Mouse (Mus musculus): ENCODE measurements around the gene Sycp3. TPM values are rescaled to one million over a fixed set of nuclear protein-coding genes. Genes with fewer than 3 reads are reported as not detected.

The Sycp3 gene
- total and polyA plus RNA-seq, 3 experiments = not detected

GRCm38 (mm10) chr10:88513574-88514135 is 54.3 kb downstream of the Sycp3 start:
- Histone ChIP-seq H3K27ac (ENCODE audit: control insufficient read depth, low read depth, low read length) (no peak overlapping the region; the same call in 1 of the 2 replicates), H3K9ac (ENCODE audit: control insufficient read depth, low read depth, low read length, poor library complexity, severe bottlenecking) (no peak overlapping the region), H3K9me3 (replicated peaks; ENCODE audit: insufficient read depth, low read length) (no peaks in the 10 kb centered on the region), H3K36me3 (ENCODE audit: control insufficient read depth in 1 of 2, insufficient read depth in 2 of 2, low read length in 2 of 2) (peaks cover 0 to 10% of the 10 kb centered on the region in 2 experiments; a peak in 2 of 4 replicates), H3K27me3 (ENCODE audit: control insufficient read depth in 1 of 2, insufficient read depth in 2 of 2, low read length in 2 of 2) (no peaks in the 10 kb centered on the region), H3K4me1 (ENCODE audit: control insufficient read depth in 1 of 2, insufficient read depth in 2 of 2, low read length in 2 of 2) (peaks cover 0 to 11% of the 10 kb centered on the region in 2 experiments; a peak in 3 of 4 replicates), H3K4me3 (ENCODE audit: control insufficient read depth in 1 of 2, insufficient read depth in 1 of 2, low read depth in 2 of 2, low read length in 2 of 2) (no peak overlapping the region), H3K79me2 (ENCODE audit: control insufficient read depth, insufficient read depth, low read length, poor library complexity) (no peaks in the 10 kb centered on the region)
- DNase-seq (ENCODE audit: low read depth, low spot score) = peak; percentile 16
- TF ChIP-seq ZMIZ1 (IDR thresholded peaks at IDR 0.05; ENCODE audit: low read depth, low read length) = no peak
- TF ChIP-seq CTCF (IDR thresholded peaks at IDR 0.05 in 2 of 3, conservative IDR thresholded peaks at IDR 0.05 in 1 of 3; ENCODE audit: control insufficient read depth in 1 of 3, insufficient read depth in 1 of 3, low read depth in 2 of 3, low read length in 3 of 3, poor library complexity in 1 of 3, severe bottlenecking in 1 of 3) = peak in 2 of 3 experiments; percentile 17 to 29; a peak in 3 of 6 replicates

- H3K4me1 ChIP-seq (ENCODE audit: control insufficient read depth in 1 of 2, insufficient read depth in 2 of 2, low read length in 2 of 2) = peaks cover 0 to 11% of the 10 kb centered on the region in 2 experiments; a peak in 3 of 4 replicates
- H3K36me3 ChIP-seq (ENCODE audit: control insufficient read depth in 1 of 2, insufficient read depth in 2 of 2, low read length in 2 of 2) = peaks cover 0 to 10% of the 10 kb centered on the region in 2 experiments; a peak in 2 of 4 replicates
- no peak overlapping the region for H3K9ac ChIP-seq (ENCODE audit: control insufficient read depth, low read depth, low read length, poor library complexity, severe bottlenecking)
- no peaks in the 10 kb centered on the region for H3K27me3 ChIP-seq (ENCODE audit: control insufficient read depth in 1 of 2, insufficient read depth in 2 of 2, low read length in 2 of 2)
- no peaks in the 10 kb centered on the region for H3K79me2 ChIP-seq (ENCODE audit: control insufficient read depth, insufficient read depth, low read length, poor library complexity)
- peak; percentile 88 for DNase-seq (ENCODE audit: low read depth, low spot score)
- H3K4me3 ChIP-seq (ENCODE audit: control insufficient read depth in 1 of 2, insufficient read depth in 1 of 2, low read depth in 2 of 2, low read length in 2 of 2) = no peak overlapping the region
- no peaks in the 10 kb centered on the region for H3K9me3 ChIP-seq (replicated peaks; ENCODE audit: insufficient read depth, low read length)
- H3K27ac ChIP-seq (ENCODE audit: control insufficient read depth, low read depth, low read length) = peak overlapping the region; percentile 5; the same call in 1 of the 2 replicates
- TF ChIP-seq BHLHE40 (IDR thresholded peaks at IDR 0.05; ENCODE audit: borderline replicate concordance, low read depth, low read length) = no peak
- TF ChIP-seq NRF1 (IDR thresholded peaks at IDR 0.05; ENCODE audit: insufficient read depth, low read depth, low read length, poor library complexity, severe bottlenecking) = no peak
- peak; percentile 52 to 68 (median 60) for TF ChIP-seq CTCF (IDR thresholded peaks at IDR 0.05 in 2 of 3, conservative IDR thresholded peaks at IDR 0.05 in 1 of 3; ENCODE audit: control insufficient read depth in 1 of 3, insufficient read depth in 1 of 3, low read depth in 2 of 3, low read length in 3 of 3, poor library complexity in 1 of 3, severe bottlenecking in 1 of 3)
- no peak for TF ChIP-seq SIN3A (IDR thresholded peaks at IDR 0.05; ENCODE audit: low read length)
- no peak for TF ChIP-seq MYC (IDR thresholded peaks at IDR 0.05; ENCODE audit: low read depth, low read length)
- TF ChIP-seq ZNF384 (IDR thresholded peaks at IDR 0.05; ENCODE audit: low read depth, low read length) = no peak
- no peak for TF ChIP-seq MAZ (IDR thresholded peaks at IDR 0.05; ENCODE audit: low read depth, low read length)
- no peak for TF ChIP-seq ZC3H11A (IDR thresholded peaks at IDR 0.05; ENCODE audit: low read depth, low read length)
- TF ChIP-seq ELF1 (IDR thresholded peaks at IDR 0.05; ENCODE audit: low read depth, low read length) = no peak
- TF ChIP-seq ETS1 (IDR thresholded peaks at IDR 0.05; ENCODE audit: low read depth, low read length) = peak; percentile 46; the same call in 1 of the 2 replicates
- TF ChIP-seq MXI1 (IDR thresholded peaks at IDR 0.05; ENCODE audit: low read depth, low read length) = no peak
- TF ChIP-seq RCOR1 (IDR thresholded peaks at IDR 0.05; ENCODE audit: low read depth, low read length) = no peak
- no peak for TF ChIP-seq POLR2AphosphoS2 (IDR thresholded peaks at IDR 0.05; ENCODE audit: low read length)
- no peak for TF ChIP-seq MAX (IDR thresholded peaks at IDR 0.05; ENCODE audit: low read length)
- no peak for TF ChIP-seq MEF2A (IDR thresholded peaks at IDR 0.05; ENCODE audit: extremely low read depth, insufficient replicate concordance, low read depth, low read length, poor library complexity, severe bottlenecking)
- TF ChIP-seq TBP (IDR thresholded peaks at IDR 0.05; ENCODE audit: low read depth, low read length) = no peak
- TF ChIP-seq USF2 (IDR thresholded peaks at IDR 0.05; ENCODE audit: borderline replicate concordance in 1 of 2, insufficient read depth in 1 of 2, low read depth in 1 of 2, low read length in 2 of 2) = no peak
- no peak for TF ChIP-seq E2F4 (IDR thresholded peaks at IDR 0.05; ENCODE audit: borderline replicate concordance, low read depth, low read length)
- no peak for TF ChIP-seq MYB (IDR thresholded peaks at IDR 0.05; ENCODE audit: low read depth, low read length)
- no peak for TF ChIP-seq CHD1 (IDR thresholded peaks at IDR 0.05; ENCODE audit: low read depth, low read length)
- peak; percentile 33; the same call in 1 of the 2 replicates for TF ChIP-seq GATA1 (IDR thresholded peaks at IDR 0.05; ENCODE audit: low read depth, low read length)
- TF ChIP-seq TCF12 (IDR thresholded peaks at IDR 0.05; ENCODE audit: low read depth, low read length) = no peak
- TF ChIP-seq SMC3 (IDR thresholded peaks at IDR 0.05; ENCODE audit: low read depth, low read length) = no peak
- TF ChIP-seq HCFC1 (IDR thresholded peaks at IDR 0.05; ENCODE audit: low read depth, low read length) = no peak
- TF ChIP-seq JUND (IDR thresholded peaks at IDR 0.05; ENCODE audit: low read depth, low read length) = no peak
- TF ChIP-seq POLR2AphosphoS5 (IDR thresholded peaks at IDR 0.05; ENCODE audit: borderline replicate concordance, low read depth, low read length) = no peak
- TF ChIP-seq KAT2A (conservative IDR thresholded peaks at IDR 0.05; ENCODE audit: low read depth, low read length) = no peak
- no peak for TF ChIP-seq TAL1 (IDR thresholded peaks at IDR 0.05; ENCODE audit: low read length)
- TF ChIP-seq POLR2A (IDR thresholded peaks at IDR 0.05; ENCODE audit: control insufficient read depth in 1 of 2, insufficient read depth in 1 of 2, low read depth in 1 of 2, low read length in 2 of 2, poor library complexity in 1 of 2) = no peak
- TF ChIP-seq ZMIZ1 (IDR thresholded peaks at IDR 0.05; ENCODE audit: low read depth, low read length) = no peak
Observed at GRCm38 (mm10) chr10:88514495-88514894, 55.1 kb downstream of the Sycp3 start.

All from MEL (cell line).